Mouse (Mus musculus): ENCODE results near the gene Hdac7. TPM values are rescaled to one million over a fixed set of nuclear protein-coding genes. Genes with fewer than 3 reads are reported as not detected.
A peak's percentile ranks its signal among the peaks of the same experiment; 100 is the strongest.

Hdac7 gene
- polyA plus RNA-seq, 1 experiment = 254 TPM

- 5% methylated on average over 8 of the region's 8 CpGs for WGBS
- DNase-seq = peak; percentile 72
- TF ChIP-seq CTCF (IDR thresholded peaks at IDR 0.05; ENCODE audit: insufficient read depth, low read length) (no peak), POLR2A (IDR thresholded peaks at IDR 0.05; ENCODE audit: borderline replicate concordance, extremely low read depth, low read depth, low read length) (no peak)
- peaks cover 41% of the 10 kb centered on the region for H3K4me1 ChIP-seq (ENCODE audit: control insufficient read depth, insufficient read depth, low read length)
- H3K4me3 ChIP-seq (replicated peaks; ENCODE audit: extremely low read depth, low read depth, low read length) = no peak overlapping the region
Measured at GRCm38 (mm10) chr15:97837491-97838061, 6.7 kb downstream of the Hdac7 start.

GRCm38 (mm10) chr15:97836894-97837247 lies 7.4 kb downstream of the Hdac7 start:
- peak; percentile 23 for DNase-seq
- WGBS = 15% methylated on average over 8 of the region's 8 CpGs
- TF ChIP-seq CTCF (IDR thresholded peaks at IDR 0.05; ENCODE audit: insufficient read depth, low read length) (no peak), POLR2A (IDR thresholded peaks at IDR 0.05; ENCODE audit: borderline replicate concordance, extremely low read depth, low read depth, low read length) (no peak)
- H3K4me3 ChIP-seq (replicated peaks; ENCODE audit: extremely low read depth, low read depth, low read length) = no peak overlapping the region
- H3K4me1 ChIP-seq (ENCODE audit: control insufficient read depth, insufficient read depth, low read length) = peaks cover 46% of the 10 kb centered on the region

GRCm38 (mm10) chr15:97836153-97836893 lies 8.0 kb downstream of the Hdac7 start:
- no peak overlapping the region for H3K4me3 ChIP-seq (replicated peaks; ENCODE audit: extremely low read depth, low read depth, low read length)
- 63% methylated on average over 17 of the region's 17 CpGs for WGBS
- no peak for TF ChIP-seq CTCF (IDR thresholded peaks at IDR 0.05; ENCODE audit: insufficient read depth, low read length)
- TF ChIP-seq POLR2A (IDR thresholded peaks at IDR 0.05; ENCODE audit: borderline replicate concordance, extremely low read depth, low read depth, low read length) = no peak
- DNase-seq = no peak
- H3K4me1 ChIP-seq (ENCODE audit: control insufficient read depth, insufficient read depth, low read length) = peaks cover 46% of the 10 kb centered on the region

GRCm38 (mm10) chr15:97832764-97833479 lies 11.4 kb downstream of the Hdac7 start:
- DNase-seq = no peak
- H3K4me3 ChIP-seq (replicated peaks; ENCODE audit: extremely low read depth, low read depth, low read length) = no peak overlapping the region
- peaks cover 35% of the 10 kb centered on the region for H3K4me1 ChIP-seq (ENCODE audit: control insufficient read depth, insufficient read depth, low read length)
- WGBS = 60% methylated on average over 9 of the region's 9 CpGs
- TF ChIP-seq POLR2A (IDR thresholded peaks at IDR 0.05; ENCODE audit: borderline replicate concordance, extremely low read depth, low read depth, low read length) (no peak), CTCF (IDR thresholded peaks at IDR 0.05; ENCODE audit: insufficient read depth, low read length) (no peak)

DNA sequence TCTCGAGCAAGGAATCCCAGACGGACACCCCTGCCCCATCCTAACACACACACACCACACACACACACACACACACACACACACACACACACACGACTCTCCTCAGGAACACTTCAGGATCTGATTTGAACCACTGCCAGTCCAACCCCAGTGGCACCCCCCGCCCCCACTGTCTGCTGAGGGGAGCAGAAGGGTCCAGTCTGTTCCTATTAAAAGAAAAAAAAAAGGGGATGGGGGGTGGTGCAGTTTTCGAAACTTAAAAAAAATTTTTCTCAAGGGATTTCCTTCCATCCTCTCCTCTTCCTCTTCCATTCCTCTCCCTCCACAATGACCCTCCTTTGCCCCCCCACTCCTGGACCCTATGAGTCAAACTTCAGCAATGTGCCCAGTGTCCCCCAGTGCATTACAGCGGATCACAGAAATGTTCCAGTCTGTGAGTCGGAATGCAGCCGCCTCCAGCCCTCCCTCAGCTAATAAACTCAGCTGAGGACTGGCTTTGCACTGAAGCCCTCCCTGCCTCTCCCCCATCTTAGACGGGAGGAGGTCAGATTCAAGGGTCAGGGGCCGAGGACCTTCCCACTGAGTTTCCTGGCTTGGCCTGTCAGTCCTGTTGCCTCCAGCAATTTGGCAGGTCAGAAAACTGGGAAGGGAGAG lies 12.2 kb downstream of the Hdac7 start:
- WGBS = 13% methylated on average over 10 of the region's 10 CpGs
- Histone ChIP-seq H3K4me3 (replicated peaks; ENCODE audit: extremely low read depth, low read depth, low read length) (peak overlapping the region; percentile 52), H3K4me1 (ENCODE audit: control insufficient read depth, insufficient read depth, low read length) (peaks cover 32% of the 10 kb centered on the region)
- DNase-seq = no peak
- TF ChIP-seq CTCF (IDR thresholded peaks at IDR 0.05; ENCODE audit: insufficient read depth, low read length) = no peak
- no peak; the same call in 1 of the 2 replicates for TF ChIP-seq POLR2A (IDR thresholded peaks at IDR 0.05; ENCODE audit: borderline replicate concordance, extremely low read depth, low read depth, low read length)

DNA sequence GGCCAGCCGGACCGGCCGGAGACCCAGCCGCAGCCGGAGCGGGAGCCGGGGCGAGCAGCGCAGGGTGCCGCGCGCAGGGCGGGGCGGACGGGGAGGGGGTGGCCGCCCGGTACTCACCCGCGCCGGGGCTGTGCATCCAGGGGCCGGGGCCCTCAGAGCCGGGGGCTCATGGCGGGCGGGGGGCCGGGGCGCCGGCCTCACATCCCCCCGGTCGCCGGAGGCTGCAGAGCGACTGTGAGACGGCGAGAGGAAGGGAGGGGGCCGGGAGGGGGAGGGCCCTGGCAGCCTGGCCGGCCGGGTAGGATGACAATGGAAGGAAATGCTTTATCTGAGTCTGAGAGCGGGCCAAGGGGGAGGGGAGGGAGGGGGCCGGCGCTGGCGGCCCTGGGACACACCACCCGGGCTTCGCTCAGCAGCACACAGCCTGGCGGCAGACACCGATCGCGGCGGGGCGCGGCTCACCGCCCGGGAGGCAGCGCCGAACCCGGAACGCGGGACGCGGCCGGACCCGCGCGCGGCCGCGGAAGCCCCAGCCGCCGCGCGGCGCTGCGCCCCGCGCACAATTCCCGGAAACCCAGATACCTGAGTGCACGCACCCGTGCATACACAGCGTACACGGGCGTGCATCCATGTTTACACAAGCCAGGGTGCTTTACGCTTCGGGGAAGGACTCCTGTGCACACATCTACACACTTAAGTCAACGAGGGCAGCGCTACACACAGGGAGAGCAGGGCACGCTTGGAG lies 12.9 kb downstream of the Hdac7 start:
- peaks cover 33% of the 10 kb centered on the region for H3K4me1 ChIP-seq (ENCODE audit: control insufficient read depth, insufficient read depth, low read length)
- WGBS = under 1% methylated on average over 62 of the region's 84 CpGs
- DNase-seq = peak; percentile 77
- TF ChIP-seq POLR2A (IDR thresholded peaks at IDR 0.05; ENCODE audit: borderline replicate concordance, extremely low read depth, low read depth, low read length) = peak; percentile 62; the same call in 1 of the 2 replicates
- no peak for TF ChIP-seq CTCF (IDR thresholded peaks at IDR 0.05; ENCODE audit: insufficient read depth, low read length)
- peak overlapping the region; percentile 52 for H3K4me3 ChIP-seq (replicated peaks; ENCODE audit: extremely low read depth, low read depth, low read length)

DNA sequence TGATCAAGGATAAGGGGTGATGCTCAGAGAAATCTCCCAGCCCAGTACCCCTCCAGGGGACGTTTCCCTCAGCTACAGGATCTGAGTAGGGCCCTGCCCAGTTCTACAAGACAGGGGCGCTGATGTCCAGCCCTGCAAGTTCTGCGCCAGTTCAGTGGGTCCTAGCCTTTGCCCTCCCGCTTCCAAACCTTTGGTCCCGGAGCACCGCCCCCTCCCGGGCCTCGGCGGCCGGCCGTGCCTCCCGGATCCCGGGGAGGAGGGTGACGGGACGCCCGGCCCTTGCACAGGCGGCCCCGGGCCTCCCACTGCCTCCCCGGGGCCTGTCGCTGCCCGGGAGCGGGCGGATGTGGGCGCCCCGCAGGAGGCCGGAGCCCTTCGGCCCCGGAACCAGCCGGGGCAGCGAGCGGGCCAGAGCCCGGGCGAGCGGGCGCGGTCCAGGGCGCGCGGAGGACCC lies 13.5 kb downstream of the Hdac7 start:
- peak; percentile 72 for DNase-seq
- peak; percentile 35; the same call in 1 of the 2 replicates for TF ChIP-seq POLR2A (IDR thresholded peaks at IDR 0.05; ENCODE audit: borderline replicate concordance, extremely low read depth, low read depth, low read length)
- no peak for TF ChIP-seq CTCF (IDR thresholded peaks at IDR 0.05; ENCODE audit: insufficient read depth, low read length)
- Histone ChIP-seq H3K4me3 (replicated peaks; ENCODE audit: extremely low read depth, low read depth, low read length) (peak overlapping the region; percentile 52), H3K4me1 (ENCODE audit: control insufficient read depth, insufficient read depth, low read length) (peaks cover 33% of the 10 kb centered on the region)
- WGBS = under 1% methylated on average over 38 of the region's 39 CpGs

DNA sequence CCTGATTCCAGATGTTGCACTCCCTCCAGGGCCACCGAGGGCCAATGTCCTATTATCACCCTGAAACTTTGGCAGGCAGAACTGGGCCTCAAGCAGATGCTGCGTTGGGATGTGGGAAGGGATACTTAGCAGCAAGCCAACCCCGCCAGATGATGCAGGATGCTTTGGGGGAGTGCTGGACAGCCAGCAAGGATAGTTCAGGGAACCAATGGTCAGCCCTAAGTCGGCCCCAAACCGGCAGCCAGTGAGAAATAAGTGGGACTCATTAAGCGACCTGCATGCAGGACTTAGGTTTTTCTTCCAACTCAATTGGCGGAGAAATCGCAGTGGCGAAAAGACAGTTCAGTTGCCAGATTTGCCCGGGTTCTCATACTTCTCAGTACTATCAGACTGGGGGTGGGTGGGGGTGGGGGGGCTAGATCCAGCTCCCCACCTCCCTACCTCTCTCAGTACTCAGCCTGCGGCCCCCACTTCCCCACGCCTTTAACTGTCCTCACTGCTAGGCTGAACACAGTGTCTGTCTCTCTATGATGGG lies 14.0 kb downstream of the Hdac7 start:
- WGBS = 10% methylated on average over 12 of the region's 12 CpGs
- H3K4me1 ChIP-seq (ENCODE audit: control insufficient read depth, insufficient read depth, low read length) = peaks cover 38% of the 10 kb centered on the region

More for the DNA sequence above, 14.0 kb downstream of the Hdac7 start:
- peak overlapping the region; percentile 52 for H3K4me3 ChIP-seq (replicated peaks; ENCODE audit: extremely low read depth, low read depth, low read length)
- no peak for TF ChIP-seq CTCF (IDR thresholded peaks at IDR 0.05; ENCODE audit: insufficient read depth, low read length)
- TF ChIP-seq POLR2A (IDR thresholded peaks at IDR 0.05; ENCODE audit: borderline replicate concordance, extremely low read depth, low read depth, low read length) = no peak
- DNase-seq = no peak
